Mouse (Mus musculus): ENCODE measurements around the gene Zfand4.
"Not testable (repeated sequence)": the region's sequence is repeated elsewhere in the genome, so short reads cannot be mapped to it uniquely, and the experiment has no call there.

Zfand4 gene

DNA sequence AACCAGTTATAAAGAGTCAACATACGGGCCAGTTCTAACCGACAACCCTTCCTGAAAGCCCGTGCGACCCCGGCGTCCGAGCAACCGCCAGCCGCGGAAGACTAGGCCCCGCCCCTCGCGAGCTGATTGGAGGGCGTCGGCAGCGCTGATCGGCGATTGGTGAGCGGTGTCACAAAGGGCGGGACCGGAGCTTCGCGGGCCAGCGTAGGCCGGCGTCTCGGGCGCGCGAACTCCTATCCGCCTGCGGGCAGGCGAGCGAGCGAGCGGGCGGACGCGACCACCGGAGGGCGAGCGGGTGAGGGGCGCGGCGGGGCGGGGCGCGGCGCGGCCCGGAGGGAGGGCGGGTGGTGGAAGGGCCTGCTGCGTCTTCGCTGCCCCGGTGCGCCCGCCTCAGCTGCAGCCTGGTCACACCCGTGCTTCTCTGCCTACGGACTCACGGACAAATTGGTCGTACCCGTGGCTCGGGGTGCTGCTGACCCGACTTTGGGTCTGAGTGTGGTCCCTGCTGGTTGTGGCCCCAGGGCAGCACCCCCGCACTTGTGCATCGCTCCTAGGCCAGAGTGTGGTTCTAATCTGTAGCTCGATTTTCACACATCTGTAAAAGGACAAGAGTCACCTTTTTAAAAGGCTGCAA, at the start of gene Zfand4:
Zfand4 (plus strand) TSS at position 205 of the 634 bp plus-strand sequence.
- no peak for DNase-seq (ENCODE audit: extremely low read depth, low read depth, low spot score)

DNA sequence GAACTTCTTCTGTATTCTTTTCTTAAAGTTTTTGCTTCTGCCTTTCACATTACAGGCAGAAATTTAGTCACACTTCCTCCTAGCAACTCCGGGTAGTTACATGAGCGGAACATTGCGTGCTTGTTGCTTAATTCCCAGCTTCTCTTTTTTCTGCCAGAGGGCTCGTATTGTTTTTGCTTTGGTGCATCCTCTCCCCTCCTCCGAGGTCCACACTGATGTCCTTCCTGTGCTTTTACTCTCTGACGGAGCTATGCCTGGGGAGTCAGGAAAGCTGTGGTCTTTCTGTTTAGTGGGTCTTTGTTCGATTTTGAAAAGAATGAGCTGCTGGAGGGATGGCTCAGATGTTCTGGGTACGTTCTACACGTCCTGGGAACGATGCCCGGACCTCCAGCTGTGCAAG, 36.3 kb upstream of the Zfand4 start:
- no peak for DNase-seq (ENCODE audit: extremely low read depth, low read depth, low spot score)

GRCm38 (mm10) chr6:116228785-116229525, 35.1 kb upstream of the Zfand4 start:
- DNase-seq (ENCODE audit: extremely low read depth, low read depth, low spot score) = no peak

GRCm38 (mm10) chr6:116234821-116235220, 29.2 kb upstream of the Zfand4 start:
- DNase-seq (ENCODE audit: extremely low read depth, low read depth, low spot score) = not testable (repeated sequence)

GRCm38 (mm10) chr6:116235336-116235735, 28.7 kb upstream of the Zfand4 start:
- no peak for DNase-seq (ENCODE audit: extremely low read depth, low read depth, low spot score)

DNA sequence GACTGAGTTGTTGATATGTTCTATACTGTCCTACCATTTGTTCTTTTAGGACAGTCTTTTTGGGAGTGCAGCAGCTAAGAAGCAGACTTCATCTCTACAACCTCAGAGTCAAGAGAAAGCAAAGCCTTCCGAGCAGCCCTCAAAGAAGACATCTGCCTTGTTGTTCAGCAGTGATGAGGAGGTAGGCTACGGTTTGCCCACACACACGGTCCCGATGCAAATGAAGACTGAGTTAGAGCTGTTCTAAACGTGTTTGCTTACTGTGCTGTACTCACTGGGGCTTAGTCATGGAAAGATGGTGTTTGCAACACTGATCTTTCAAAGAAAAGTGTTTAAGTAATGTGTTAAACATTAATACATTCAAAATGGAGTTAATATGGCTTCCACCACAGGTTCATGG, 25.9 kb upstream of the Zfand4 start:
- no peak for DNase-seq (ENCODE audit: extremely low read depth, low read depth, low spot score)

DNA sequence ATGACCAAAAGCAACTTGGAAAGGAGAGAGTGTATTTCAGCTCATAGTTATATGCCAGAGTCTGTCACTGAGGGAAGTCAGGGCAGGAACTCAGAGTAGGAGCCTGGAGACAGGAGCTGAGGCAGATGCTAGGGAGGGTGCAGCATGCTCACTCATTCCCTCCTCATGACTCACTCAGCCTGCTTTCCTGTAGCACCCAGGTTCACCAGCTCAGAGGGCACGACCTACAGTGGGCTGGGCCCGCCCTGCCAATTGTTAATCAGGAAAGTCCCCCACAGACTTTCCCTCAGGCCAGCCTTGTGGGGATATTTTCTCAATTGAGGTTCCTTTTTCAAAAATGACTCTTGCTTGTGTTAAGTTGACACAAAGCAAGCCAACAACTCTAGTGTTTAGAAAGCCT, 23.7 kb upstream of the Zfand4 start:
- no peak for DNase-seq (ENCODE audit: extremely low read depth, low read depth, low spot score)

DNA sequence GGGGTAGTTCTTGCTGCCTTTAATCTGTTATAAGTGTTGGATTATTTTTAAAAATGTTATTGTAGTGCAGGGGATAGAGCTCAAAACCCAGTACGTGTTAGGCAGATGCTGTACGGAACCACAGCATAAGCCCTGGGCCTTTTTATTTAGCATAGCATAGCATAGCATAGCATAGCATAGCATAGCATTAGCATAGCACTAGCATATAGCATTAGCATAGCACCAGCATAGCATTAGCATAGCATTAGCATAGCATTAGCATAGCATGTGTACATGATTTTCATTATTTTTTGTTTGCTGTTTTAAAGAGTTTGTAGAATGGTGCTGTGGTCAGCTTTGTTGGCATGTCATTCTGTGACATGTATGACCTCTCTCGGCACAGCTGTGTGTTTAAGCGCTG, 4.4 kb upstream of the Zfand4 start:
- no peak for DNase-seq (ENCODE audit: extremely low read depth, low read depth, low spot score)

DNA sequence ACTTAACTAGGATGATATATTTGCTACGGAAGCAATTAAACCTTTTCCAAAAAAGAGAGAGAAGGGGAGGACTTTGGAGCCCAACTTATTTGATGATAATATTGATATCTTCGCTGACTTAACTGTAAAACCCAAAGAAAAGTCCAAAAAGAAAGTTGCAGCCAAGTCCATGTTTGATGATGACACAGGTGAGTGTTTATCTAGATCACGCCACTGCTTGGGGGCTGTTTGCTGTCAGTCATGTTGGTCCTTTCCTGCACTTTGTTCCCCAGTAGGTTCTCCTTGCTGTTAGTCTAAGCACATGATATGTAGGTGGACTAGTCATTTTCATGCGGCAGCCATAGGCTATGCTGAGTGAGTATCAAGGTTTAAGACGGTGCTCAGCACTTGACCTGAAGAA, 3.5 kb upstream of the Zfand4 start:
- no peak for DNase-seq (ENCODE audit: extremely low read depth, low read depth, low spot score)

DNA sequence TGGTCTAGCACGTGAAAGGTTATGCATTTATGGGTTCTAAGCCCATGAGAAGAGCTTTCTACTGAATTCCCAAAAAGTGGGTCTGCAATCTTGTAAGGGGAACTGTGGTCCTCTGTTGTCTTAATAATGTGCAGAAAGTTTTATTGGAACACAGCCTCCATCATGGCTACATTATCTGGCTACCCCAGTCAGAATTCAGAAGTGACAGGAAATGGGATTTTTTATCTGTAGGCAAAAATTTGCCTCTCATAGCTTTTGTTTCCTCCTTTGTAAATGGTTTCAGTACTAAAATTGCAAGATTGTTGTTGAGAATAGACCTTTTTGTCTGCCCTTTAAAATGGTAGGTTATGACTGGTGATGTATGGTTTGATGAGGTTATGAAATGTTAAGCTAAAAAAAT, 1.2 kb upstream of the Zfand4 start:
- no peak for DNase-seq (ENCODE audit: extremely low read depth, low read depth, low spot score)

DNA sequence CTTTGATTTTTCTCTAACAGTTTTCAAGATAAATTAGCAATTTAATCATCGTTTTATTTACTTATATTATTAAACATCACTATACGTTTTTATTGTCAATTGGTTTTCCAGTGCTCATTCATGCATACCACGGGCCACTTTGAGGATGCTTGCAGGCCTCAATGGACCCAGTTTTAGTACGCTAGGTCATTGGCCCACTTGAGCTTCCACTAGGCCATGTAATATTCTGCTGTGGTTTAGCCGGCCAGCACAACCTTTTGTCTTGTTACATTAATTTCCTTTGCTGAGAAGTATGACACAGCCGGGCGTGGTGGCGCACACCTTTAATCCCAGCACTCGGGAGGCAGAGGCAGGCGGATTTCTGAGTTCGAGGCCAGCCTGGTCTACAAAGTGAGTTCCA, 814 bp downstream of the Zfand4 start:
- DNase-seq (ENCODE audit: extremely low read depth, low read depth, low spot score) = no peak

GRCm38 (mm10) chr6:116265603-116266002, 1.6 kb downstream of the Zfand4 start:
- DNase-seq (ENCODE audit: extremely low read depth, low read depth, low spot score) = peak; percentile 46

DNA sequence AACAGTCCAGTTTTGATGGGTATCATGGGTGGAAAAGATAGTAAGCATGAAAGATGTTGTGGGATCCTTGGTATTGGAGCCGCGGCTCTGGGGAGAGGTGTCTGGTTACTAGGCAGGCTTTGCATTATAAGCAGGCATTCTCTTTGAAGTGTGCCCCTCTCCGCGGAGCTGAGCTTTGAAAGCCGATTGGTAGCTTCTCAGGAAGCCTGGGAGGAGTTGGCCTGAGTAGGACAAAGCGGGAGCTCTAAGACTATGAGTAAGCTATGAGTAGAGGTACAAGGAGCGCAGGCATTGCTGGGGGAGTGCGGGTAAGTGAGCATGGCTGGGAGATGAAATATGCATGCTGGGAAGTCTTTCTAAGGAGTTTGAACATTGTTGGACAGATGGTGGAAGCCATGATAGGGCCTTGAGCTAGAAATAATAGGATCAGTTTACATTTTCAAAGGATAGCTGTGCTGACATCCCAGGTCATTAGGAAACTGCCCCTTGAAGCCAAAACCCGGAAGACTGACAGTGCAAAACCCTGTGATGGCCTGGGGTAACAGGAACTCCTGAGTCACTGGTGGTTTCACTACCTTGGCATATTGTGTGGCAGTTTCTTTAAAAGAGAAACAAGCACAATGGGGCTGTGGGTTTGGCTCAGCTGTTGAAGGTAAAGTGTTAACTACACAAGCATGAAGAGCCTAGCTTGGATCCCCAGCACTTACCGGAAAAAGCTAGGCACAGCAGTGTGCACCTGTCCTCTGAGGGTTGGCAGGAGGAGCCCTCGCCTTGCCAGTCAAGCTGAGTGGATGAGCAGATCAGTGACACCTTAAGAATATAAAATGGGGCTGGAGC, 2.5 kb downstream of the Zfand4 start:
- DNase-seq (ENCODE audit: extremely low read depth, low read depth, low spot score) = no peak

DNA sequence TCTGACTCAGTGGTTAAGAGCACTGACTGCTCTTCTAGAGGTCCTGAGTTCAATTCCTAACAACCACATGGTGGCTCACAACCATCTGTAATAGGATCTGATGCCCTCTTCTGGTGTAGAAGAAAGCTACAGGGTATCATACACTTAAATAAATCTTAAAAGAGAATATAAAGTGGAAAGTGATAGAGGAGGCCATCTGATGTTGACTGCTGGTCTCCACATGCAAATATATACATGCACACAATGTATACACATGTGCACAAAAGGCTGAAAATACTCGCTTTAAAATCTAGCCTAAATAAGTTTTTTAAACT, 3.0 kb downstream of the Zfand4 start:
- no peak for DNase-seq (ENCODE audit: extremely low read depth, low read depth, low spot score)

- DNase-seq (ENCODE audit: extremely low read depth, low read depth, low spot score) = no peak
Observed at GRCm38 (mm10) chr6:116275695-116276094, 11.7 kb downstream of the Zfand4 start.

GRCm38 (mm10) chr6:116278679-116279317, 14.8 kb downstream of the Zfand4 start:
- DNase-seq (ENCODE audit: extremely low read depth, low read depth, low spot score) = no peak

GRCm38 (mm10) chr6:116281014-116281413, 17.0 kb downstream of the Zfand4 start:
- no peak for DNase-seq (ENCODE audit: extremely low read depth, low read depth, low spot score)

GRCm38 (mm10) chr6:116282546-116282945, 18.5 kb downstream of the Zfand4 start:
- DNase-seq (ENCODE audit: extremely low read depth, low read depth, low spot score) = no peak

DNA sequence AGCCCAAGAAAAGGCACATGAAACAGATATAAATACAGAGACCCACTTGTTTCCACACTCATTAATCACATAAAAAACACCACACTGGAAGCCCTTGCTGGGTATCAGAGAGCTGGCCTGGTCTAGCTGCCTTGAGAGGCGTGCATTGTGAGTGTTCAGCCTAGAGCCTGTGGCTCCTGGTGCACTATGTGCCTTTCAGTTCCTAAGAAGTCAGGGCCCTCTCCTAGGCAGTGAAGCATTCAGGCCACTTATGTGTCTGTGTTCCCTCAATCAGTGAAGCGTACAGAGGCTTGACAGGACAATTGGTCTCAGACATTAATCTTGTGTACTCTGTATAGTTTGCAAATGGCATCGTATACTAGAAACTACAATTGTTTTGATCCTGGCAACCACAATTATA, 19.3 kb downstream of the Zfand4 start:
- no peak for DNase-seq (ENCODE audit: extremely low read depth, low read depth, low spot score)

DNA sequence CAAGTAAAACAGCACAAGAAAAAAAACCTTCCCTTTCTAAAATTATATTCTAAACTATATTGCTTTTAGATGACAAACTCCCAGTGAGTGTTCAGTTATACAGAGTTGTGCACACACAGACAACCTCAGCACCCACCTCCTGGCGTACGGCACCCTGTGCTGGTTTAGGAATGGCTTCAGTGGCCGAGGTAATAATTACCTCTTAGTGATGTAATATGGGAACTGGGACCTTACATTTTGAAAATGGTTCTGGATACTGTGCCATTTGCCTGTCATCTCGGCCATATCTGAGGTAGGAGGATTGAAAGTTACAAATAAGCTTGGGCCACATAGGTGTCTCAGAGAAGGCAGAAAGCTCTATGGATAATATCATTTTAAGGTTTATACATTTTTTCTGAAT, 22.3 kb downstream of the Zfand4 start:
- DNase-seq (ENCODE audit: extremely low read depth, low read depth, low spot score) = no peak

- no peak for DNase-seq (ENCODE audit: extremely low read depth, low read depth, low spot score)
Observed at GRCm38 (mm10) chr6:116286870-116287575, 23.0 kb downstream of the Zfand4 start.
